Mouse (Mus musculus): Measurements from ENCODE around the gene Gm3880. TPM values are rescaled to one million over a fixed set of nuclear protein-coding genes. Genes with fewer than 3 reads are reported as not detected.
"Not testable (repeated sequence)": the region's sequence is repeated elsewhere in the genome, so short reads cannot be mapped to it uniquely, and the experiment has no call there.

Gene Gm3880
- polyA plus RNA-seq (2015; fragmentation: Nextera tagmentation; extraction: Ambion mirVana), result not detected in 2 replicates

DNA sequence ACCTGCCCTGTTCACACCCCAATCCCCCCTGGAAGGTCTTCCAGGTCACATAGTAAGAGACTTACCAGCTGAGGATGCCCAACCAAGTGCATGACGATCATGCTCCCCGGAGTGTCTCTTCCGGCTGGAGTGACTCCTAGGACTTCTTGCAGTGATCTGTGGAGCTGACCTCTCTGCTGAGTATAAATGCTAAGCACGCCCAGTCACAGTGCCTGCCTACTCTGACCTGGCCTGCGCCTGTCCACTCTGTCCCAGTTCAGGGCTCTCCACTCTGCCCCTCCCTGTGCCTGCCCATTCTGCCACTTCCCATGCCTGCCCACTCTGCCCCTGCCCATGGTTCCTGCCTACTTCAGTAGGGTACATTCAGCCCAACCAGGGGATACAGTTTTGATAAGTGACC is at the start of gene Gm3880:
Gene Gm3880 (minus strand): TSS at position 101 of the 400 bp plus-strand sequence.
- not testable (repeated sequence) for H3K4me2 ChIP-seq; H3K4me3 ChIP-seq; H3K27me3 ChIP-seq; H3K27ac ChIP-seq; H3K4me1 ChIP-seq (replicated peaks); ATAC-seq (ENCODE audit: low FRiP score); H3K9ac ChIP-seq; H3K9me3 ChIP-seq; H3K36me3 ChIP-seq
- WGBS, result 99% methylated on average over 5 of the region's 5 CpGs

DNA sequence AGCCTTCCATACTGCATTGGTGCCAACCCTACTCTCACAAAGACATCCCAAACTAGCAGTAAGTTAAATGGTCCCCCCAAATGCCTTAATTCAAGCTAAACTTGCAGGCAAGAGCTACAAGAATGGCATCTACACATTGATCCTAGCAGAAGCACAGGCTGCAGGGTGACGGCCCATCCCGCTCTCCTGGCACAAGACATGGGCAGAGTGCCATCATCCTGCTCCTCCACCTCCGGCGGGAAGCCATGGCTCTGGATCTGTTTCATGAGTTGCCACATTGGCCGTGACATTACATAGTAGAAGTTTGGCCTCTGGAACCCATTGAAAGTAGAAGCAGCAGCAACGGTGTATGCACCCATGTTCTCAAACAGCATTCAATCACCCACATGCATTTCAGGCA is 37.5 kb upstream of the Gm3880 start:
- not testable (repeated sequence) for H3K4me3 ChIP-seq; H3K4me2 ChIP-seq; H3K27me3 ChIP-seq; H3K36me3 ChIP-seq; H3K9me3 ChIP-seq; H3K27ac ChIP-seq; H3K9ac ChIP-seq; ATAC-seq (ENCODE audit: low FRiP score); H3K4me1 ChIP-seq (replicated peaks)
- WGBS, result 97% methylated on average over 6 of the region's 6 CpGs

GRCm38 (mm10) chrX:102707535-102707934 is 20.8 kb upstream of the Gm3880 start, which contains the start of the genes Gm9112 and Dmrtc1b:
Gene Gm9112, minus strand, starts transcription at chrX:102707635.
Gene Dmrtc1b, plus strand, starts transcription at chrX:102707865.
- not testable (repeated sequence) for H3K9me3 ChIP-seq; ATAC-seq (ENCODE audit: low FRiP score); H3K9ac ChIP-seq; H3K36me3 ChIP-seq; H3K27ac ChIP-seq; H3K4me2 ChIP-seq; H3K4me1 ChIP-seq (replicated peaks); H3K4me3 ChIP-seq; H3K27me3 ChIP-seq
- 89% methylated on average over 9 of the region's 10 CpGs for WGBS

DNA sequence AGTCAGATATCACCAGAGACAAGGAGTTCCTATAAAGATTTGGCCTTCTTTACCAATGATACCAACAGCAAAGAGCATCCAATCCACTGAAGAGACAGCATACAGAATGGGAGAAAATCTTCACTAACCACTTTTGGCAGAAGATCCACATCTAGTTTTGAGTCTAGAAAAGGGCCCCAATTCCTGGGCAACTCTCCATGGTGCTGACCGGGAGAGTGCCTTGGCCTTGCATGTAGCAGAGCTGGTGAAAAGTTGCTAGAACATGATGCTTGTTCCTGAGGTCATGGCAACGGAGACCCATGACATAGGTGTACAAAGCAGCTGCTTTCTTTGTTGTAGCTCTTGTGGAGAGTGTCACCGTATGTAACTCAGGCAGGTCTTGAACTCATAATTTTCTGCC is 13.9 kb upstream of the Gm3880 start:
- H3K9ac ChIP-seq; H3K4me2 ChIP-seq; H3K4me1 ChIP-seq (replicated peaks); H3K27ac ChIP-seq; H3K9me3 ChIP-seq; H3K4me3 ChIP-seq; H3K36me3 ChIP-seq; H3K27me3 ChIP-seq; ATAC-seq (ENCODE audit: low FRiP score): not testable (repeated sequence)
- WGBS, result 72% methylated on average over 3 of the region's 3 CpGs

GRCm38 (mm10) chrX:102689252-102689651 is 2.5 kb upstream of the Gm3880 start:
- H3K4me3 ChIP-seq; H3K9me3 ChIP-seq; H3K4me2 ChIP-seq; H3K27me3 ChIP-seq; H3K9ac ChIP-seq; H3K27ac ChIP-seq; H3K36me3 ChIP-seq; H3K4me1 ChIP-seq (replicated peaks): not testable (repeated sequence)
- 14% methylated on average over 4 of the region's 4 CpGs for WGBS
- peak; percentile 65 for ATAC-seq (ENCODE audit: low FRiP score)

GRCm38 (mm10) chrX:102684706-102685105 is 2.1 kb downstream of the Gm3880 start:
- H3K4me2 ChIP-seq; H3K27me3 ChIP-seq; H3K4me1 ChIP-seq (replicated peaks); ATAC-seq (ENCODE audit: low FRiP score); H3K4me3 ChIP-seq; H3K9me3 ChIP-seq; H3K9ac ChIP-seq; H3K36me3 ChIP-seq; H3K27ac ChIP-seq: not testable (repeated sequence)
- WGBS, result 44% methylated on average over 3 of the region's 3 CpGs

- ATAC-seq (ENCODE audit: low FRiP score), result no peak
- Histone ChIP-seq H3K27me3 (no peaks in the 10 kb centered on the region), H3K9me3 (no peaks in the 10 kb centered on the region), H3K4me2 (no peak overlapping the region), H3K9ac (no peak overlapping the region), H3K36me3 (no peaks in the 10 kb centered on the region), H3K27ac (no peak overlapping the region), H3K4me3 (no peak overlapping the region), H3K4me1 (replicated peaks) (no peaks in the 10 kb centered on the region)
- WGBS, result 78% methylated on average over 2 of the region's 2 CpGs
Observed at GRCm38 (mm10) chrX:102666641-102667040, 20.1 kb downstream of the Gm3880 start.

DNA sequence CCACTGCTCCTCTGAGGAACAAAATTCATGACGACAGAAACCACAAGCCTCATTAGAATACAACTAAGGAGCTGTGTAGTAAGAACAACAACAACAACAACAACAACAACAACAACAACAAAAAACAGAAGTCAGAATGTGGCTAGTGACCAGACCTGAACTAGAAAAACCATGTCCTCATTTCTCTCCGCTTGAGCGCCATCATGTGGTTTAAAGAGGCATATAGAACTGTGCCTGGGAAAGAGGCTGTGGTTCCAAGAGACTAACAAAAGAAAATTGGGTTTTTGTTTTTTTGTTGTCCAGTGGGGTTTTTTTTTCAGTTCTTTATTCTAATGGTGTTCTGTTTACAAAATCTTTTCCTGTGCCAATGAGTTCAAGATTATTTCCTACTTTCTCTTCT is 26.1 kb downstream of the Gm3880 start:
- H3K9me3 ChIP-seq, result no peaks in the 10 kb centered on the region
- WGBS, result 18% methylated on average over 3 of the region's 3 CpGs
- no peak overlapping the region for H3K4me2 ChIP-seq
- ATAC-seq (ENCODE audit: low FRiP score), result no peak
- H3K9ac ChIP-seq, result no peak overlapping the region
- H3K27ac ChIP-seq, result no peak overlapping the region
- no peaks in the 10 kb centered on the region for H3K36me3 ChIP-seq
- 0 out of 2 replicates have a peak, but pooled peaks cover 2% of the 10 kb centered on the region for H3K27me3 ChIP-seq
- H3K4me1 ChIP-seq (replicated peaks), result no peaks in the 10 kb centered on the region
- H3K4me3 ChIP-seq, result no peak overlapping the region

DNA sequence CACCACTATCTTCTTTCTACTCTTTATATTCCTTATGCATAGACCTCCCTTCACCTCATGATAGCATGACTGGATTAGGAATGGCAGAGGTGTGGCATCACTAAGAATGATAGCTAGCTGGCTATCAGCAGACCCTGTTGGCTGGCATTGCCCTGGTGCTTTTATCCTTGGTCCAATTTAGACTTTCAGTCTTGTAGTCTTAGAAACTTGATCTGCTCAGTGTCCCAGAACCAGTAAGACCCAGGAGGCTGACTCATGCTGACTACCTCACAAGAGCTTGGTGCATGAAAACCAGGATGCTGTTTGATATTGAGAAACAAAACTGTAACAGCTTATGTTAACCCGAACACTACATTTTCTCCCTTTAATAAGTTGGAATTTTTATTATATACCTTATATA is 41.1 kb downstream of the Gm3880 start:
- Histone ChIP-seq H3K27ac (no peak overlapping the region), H3K4me2 (no peak overlapping the region), H3K36me3 (no peaks in the 10 kb centered on the region), H3K4me3 (no peak overlapping the region), H3K4me1 (replicated peaks) (peaks cover 6% of the 10 kb centered on the region), H3K9ac (no peak overlapping the region), H3K9me3 (no peaks in the 10 kb centered on the region), H3K27me3 (peaks cover 36% of the 10 kb centered on the region; the same call in 1 of the 2 replicates)
- ATAC-seq (ENCODE audit: low FRiP score), result no peak
- 88% methylated on average over 1 of the region's 1 CpGs for WGBS

- H3K27ac ChIP-seq, result no peak overlapping the region
- ATAC-seq (ENCODE audit: low FRiP score), result no peak
- H3K27me3 ChIP-seq, result peaks cover 36% of the 10 kb centered on the region; the same call in 1 of the 2 replicates
- no peaks in the 10 kb centered on the region for H3K36me3 ChIP-seq
- H3K4me3 ChIP-seq, result peak overlapping the region; percentile 55; the same call in 1 of the 2 replicates
- peak overlapping the region; percentile 61 for H3K4me2 ChIP-seq
- no peaks in the 10 kb centered on the region for H3K9me3 ChIP-seq
- 48% methylated on average over 6 of the region's 6 CpGs for WGBS
- peaks cover 6% of the 10 kb centered on the region for H3K4me1 ChIP-seq (replicated peaks)
- no peak overlapping the region for H3K9ac ChIP-seq
Observed at GRCm38 (mm10) chrX:102645146-102645545, 41.6 kb downstream of the Gm3880 start.

- H3K4me3 ChIP-seq, result peak overlapping the region; percentile 55
- H3K27ac ChIP-seq, result no peak overlapping the region
- H3K36me3 ChIP-seq, result no peaks in the 10 kb centered on the region
- H3K9me3 ChIP-seq, result no peaks in the 10 kb centered on the region
- peaks cover 6% of the 10 kb centered on the region for H3K4me1 ChIP-seq (replicated peaks)
- H3K4me2 ChIP-seq, result peak overlapping the region; percentile 61
- H3K27me3 ChIP-seq, result peaks cover 36% of the 10 kb centered on the region; the same call in 1 of the 2 replicates
- ATAC-seq (ENCODE audit: low FRiP score), result peak; percentile 69
- WGBS, result 8% methylated on average over 8 of the region's 8 CpGs
- H3K9ac ChIP-seq, result 0 out of 2 replicates have a peak overlapping the region, but pooled peaks have one; percentile 62
Observed at GRCm38 (mm10) chrX:102644573-102644951, 42.2 kb downstream of the Gm3880 start.

DNA sequence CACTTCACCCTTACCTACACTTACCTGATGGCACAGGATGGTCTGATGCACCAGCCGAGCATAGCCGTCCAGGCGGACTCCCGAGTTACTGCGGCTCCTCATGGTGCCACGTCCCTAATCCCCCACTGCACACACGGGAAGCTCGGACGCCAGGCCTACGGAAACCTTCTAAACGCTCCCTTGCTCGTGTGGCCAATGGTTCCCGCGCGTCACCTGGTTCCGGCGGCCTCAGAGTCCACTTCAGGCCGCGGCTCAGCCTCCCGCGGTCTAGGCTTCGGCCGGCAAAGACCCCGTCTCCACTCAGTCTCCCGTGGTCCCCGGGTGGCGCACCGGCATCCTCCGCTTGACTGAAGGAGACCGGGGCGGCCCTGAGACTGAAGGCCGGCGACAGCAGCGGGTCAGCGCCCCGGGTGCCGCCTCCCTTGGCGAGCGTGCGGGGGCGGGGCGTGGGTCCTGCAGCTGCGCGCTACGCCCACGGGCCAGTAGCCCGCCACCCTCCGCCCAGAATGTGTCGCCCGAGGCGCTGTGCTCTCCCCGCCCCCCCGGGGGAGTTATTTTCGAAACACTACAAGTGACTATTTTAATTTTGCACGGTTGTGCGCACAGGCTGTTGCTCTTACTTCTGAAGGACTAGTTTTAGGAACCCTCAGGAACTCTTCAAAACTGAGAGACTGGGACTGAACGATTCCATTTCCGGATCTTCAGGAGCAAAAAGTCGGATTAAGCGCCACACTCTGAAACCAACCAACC is 42.8 kb downstream of the Gm3880 start, which contains the start of gene Phka1:
Gene Phka1 (minus strand): TSS at position 424 of the 750 bp plus-strand sequence.
- H3K4me2 ChIP-seq, result peak within 1 kb of the TSS; percentile 61
- H3K9ac ChIP-seq, result peak within 1 kb of the TSS; percentile 62
- H3K36me3 ChIP-seq, result no peaks in the 10 kb centered on the region
- peak within 1 kb of the TSS; percentile 55 for H3K4me3 ChIP-seq
- peak; percentile 90 for ATAC-seq (ENCODE audit: low FRiP score)
- WGBS, result 20% methylated on average over 60 of the region's 60 CpGs
- no peak within 1 kb of the TSS for H3K27ac ChIP-seq
- peaks cover 6% of the 10 kb centered on the region for H3K4me1 ChIP-seq (replicated peaks)
- H3K27me3 ChIP-seq, result peaks cover 36% of the 10 kb centered on the region; the same call in 1 of the 2 replicates
- no peaks in the 10 kb centered on the region for H3K9me3 ChIP-seq
